Mouse (Mus musculus) olfactory bulb, adult 2 months (tissue): ENCODE data around the gene Gpsm3. TPM values are rescaled to one million over a fixed set of nuclear protein-coding genes. Genes with fewer than 3 reads are reported as not detected.

Source experiments
- H3K27ac ChIP-seq: fragments of 200-500 bp; 2 replicates; pipeline ENCODE4 v1.5.1; 2012; ENCODE audit warnings: low read depth, low read length; ENCODE audit not compliant: insufficient read depth
- H3K4me1 ChIP-seq: fragments of 200-500 bp; 2 replicates; pipeline ENCODE4 v1.6.1; 2012; ENCODE audit warnings: low read length; ENCODE audit not compliant: control insufficient read depth, insufficient read depth
- H3K4me3 ChIP-seq: fragments of 200-500 bp; 2 replicates; pipeline ENCODE4 v1.5.1; 2012; ENCODE audit warnings: mild to moderate bottlenecking, low read depth, low read length, moderate library complexity; ENCODE audit not compliant: insufficient read depth
- CTCF ChIP-seq: fragments of 200-500 bp; IDR thresholded peaks from 2 replicates; pipeline ENCODE4 v1.5.1; 2012; ENCODE audit warnings: low read depth, mild to moderate bottlenecking, low read length, moderate library complexity; ENCODE audit not compliant: insufficient read depth
- POLR2A ChIP-seq: fragments of 200-500 bp; IDR thresholded peaks from 2 replicates; pipeline ENCODE4 v1.6.1; 2012; ENCODE audit warnings: mild to moderate bottlenecking, low read depth, low read length, moderate library complexity; ENCODE audit not compliant: insufficient read depth
- WGBS: fragments of 180-500 bp; shearing (Covaris S2); methylation state at CpG from one replicate; pipeline ENCODE4 v1.1.7; 2018; 5-methylcytosine and 5-hydroxymethylcytosine counted together
- polyA plus RNA-seq: library from polyadenylated mRNA; stranded (reverse); fragments of >200 nt; gene quantifications from 2 replicates; pipeline ENCODE4 v1.2.4, GENCODE M21; 2012; ENCODE audit warnings: low replicate concordance; ENCODE audit not compliant: missing spikeins, insufficient read depth, insufficient read length

The Gpsm3 gene
- polyA plus RNA-seq, 1 experiment: not detected

DNA sequence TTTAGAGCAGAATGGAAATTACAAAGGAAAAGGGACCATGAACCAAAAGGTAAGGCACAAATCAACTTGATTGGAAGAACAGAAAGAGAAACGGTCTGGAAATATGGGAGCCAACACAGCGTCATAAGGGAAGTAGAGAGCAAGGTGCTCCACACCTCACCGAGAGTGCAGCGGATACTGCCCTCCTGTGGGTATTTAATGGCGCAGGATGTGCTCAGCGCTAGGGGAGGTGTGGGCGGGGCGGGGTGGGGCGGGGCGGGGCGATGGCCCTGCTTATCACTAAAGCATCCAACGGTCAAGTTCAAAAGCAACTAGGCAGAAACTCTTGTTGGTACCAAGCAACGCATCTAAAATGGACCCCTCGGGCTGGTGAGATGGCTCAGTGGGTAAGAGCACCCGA lies 29.7 kb upstream of the Gpsm3 start:
- H3K4me1 ChIP-seq: peaks cover 4% of the 10 kb centered on the region; the same call in 1 of the 2 replicates
- TF ChIP-seq CTCF: no peak
- no peak overlapping the region for H3K4me3 ChIP-seq
- no peak overlapping the region for H3K27ac ChIP-seq
- 36% methylated on average over 10 of the region's 15 CpGs for WGBS

DNA sequence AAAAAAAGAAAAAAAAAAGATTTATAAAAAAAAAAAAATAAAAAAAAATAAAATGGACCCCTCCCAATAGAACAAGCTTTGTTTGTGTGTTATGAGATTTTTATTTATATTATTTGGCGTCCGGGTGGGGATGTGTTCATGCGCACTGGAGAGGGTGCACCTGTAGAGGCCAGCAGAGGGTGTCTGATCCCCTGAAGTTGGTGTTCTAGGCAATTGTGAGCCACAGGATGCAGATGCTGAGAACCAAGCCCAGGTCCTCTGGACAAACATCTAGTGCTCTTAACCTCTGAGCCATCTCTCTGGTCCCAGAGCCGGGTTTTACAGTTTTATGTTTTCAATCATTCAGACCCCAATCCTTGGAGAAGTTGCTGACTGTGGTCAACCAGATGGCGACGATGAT lies 29.2 kb upstream of the Gpsm3 start:
- 96% methylated on average over 6 of the region's 6 CpGs for WGBS
- H3K4me1 ChIP-seq: peaks cover 4% of the 10 kb centered on the region; the same call in 1 of the 2 replicates
- no peak overlapping the region for H3K27ac ChIP-seq
- TF ChIP-seq CTCF (no peak), POLR2A (no peak)
- no peak overlapping the region for H3K4me3 ChIP-seq

DNA sequence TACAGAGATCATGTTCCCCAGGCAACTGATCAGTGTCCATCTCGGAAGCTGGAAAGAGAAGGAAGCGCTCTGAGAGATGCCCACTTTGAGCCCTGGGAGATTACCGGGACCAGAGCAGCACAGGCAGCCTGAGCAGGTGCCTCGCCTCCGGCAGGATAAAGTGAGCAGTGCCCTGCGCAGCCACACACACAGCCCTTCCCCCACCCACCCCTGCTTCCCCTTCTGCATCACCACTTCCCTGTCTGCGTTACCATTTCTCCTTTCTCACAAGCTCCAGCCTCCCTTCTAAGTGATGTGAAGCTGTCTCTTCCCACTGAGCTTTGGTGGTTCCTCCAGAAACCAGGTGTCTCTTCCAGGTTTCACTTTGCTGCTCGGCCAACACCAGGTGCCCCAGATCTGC lies 28.4 kb upstream of the Gpsm3 start:
- H3K4me1 ChIP-seq: peaks cover 4% of the 10 kb centered on the region; the same call in 1 of the 2 replicates
- TF ChIP-seq POLR2A (no peak), CTCF (no peak)
- WGBS: 45% methylated on average over 8 of the region's 8 CpGs
- H3K27ac ChIP-seq: no peak overlapping the region
- no peak overlapping the region for H3K4me3 ChIP-seq

DNA sequence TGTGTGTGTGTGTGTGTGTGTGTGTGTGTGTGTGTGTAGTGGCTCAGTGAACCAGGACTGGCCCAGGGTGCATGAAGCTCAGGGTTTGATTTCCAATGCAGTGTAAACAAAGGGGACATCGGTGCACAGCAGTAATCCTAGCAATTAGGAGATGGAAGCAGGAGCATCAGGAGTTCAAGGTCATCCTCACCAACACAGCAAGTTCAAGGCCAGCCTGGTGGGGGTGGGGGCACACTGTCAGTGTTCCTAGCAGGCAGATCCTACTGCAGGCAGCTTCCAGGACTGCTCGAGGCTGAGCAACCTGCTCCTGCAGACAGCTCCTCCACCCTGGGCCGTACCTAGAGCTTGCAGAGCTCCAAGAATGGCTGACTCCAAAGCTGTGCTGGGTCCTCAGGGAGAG lies 27.0 kb upstream of the Gpsm3 start:
- H3K4me1 ChIP-seq: peaks cover 8% of the 10 kb centered on the region
- no peak for TF ChIP-seq POLR2A
- TF ChIP-seq CTCF: no peak
- H3K27ac ChIP-seq: no peak overlapping the region
- no peak overlapping the region for H3K4me3 ChIP-seq
- WGBS: 73% methylated on average over 3 of the region's 3 CpGs

DNA sequence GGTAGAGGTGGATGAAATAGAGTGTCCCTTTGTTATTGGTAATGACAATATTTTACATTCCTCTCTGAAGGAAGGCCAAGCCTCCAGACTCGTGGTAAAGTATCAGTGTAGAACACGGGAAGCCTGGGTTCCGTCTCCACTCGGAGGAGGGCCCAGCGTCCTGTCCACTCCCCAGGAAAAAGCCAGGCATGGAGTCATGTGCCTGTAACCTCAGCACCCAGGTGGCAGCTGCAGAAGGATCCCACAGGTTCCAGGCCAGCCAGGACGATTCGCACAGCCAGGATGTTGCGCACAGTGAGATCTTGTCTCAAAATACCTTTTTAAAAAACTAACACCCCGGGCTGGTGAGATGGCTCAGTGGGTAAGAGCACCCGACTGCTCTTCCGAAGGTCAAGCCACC lies 26.3 kb upstream of the Gpsm3 start:
- WGBS: 86% methylated on average over 11 of the region's 11 CpGs
- H3K4me1 ChIP-seq: peaks cover 8% of the 10 kb centered on the region
- no peak for TF ChIP-seq POLR2A
- TF ChIP-seq CTCF: no peak
- H3K4me3 ChIP-seq: no peak overlapping the region
- H3K27ac ChIP-seq: no peak overlapping the region

DNA sequence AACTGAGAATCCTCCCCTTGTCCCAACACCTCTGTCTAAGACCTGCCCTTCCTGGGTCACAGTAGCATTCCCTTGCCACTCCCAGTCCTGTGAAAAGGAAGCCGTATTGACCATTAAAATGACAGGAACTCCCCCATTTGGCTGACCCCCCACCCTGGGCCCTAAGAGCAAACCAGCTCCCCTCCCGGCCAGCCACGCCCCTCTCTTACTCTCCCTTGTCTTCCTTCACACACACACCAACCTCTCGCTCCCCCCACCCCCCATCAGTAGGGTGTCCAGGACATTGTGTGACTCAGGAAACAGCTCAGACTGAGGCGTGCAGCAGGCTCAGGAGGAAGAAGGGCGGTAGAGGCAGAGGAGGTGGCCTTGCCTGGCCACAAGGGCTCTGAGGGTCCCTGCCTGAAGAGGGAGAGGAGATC lies 25.6 kb upstream of the Gpsm3 start, which contains the start of gene Notch4:
Notch4 (plus strand) TSS at position 266 of the 419 bp plus-strand sequence.
- no peak within 1 kb of the TSS for H3K27ac ChIP-seq
- H3K4me1 ChIP-seq: peaks cover 8% of the 10 kb centered on the region
- no peak within 1 kb of the TSS for H3K4me3 ChIP-seq
- 36% methylated on average over 6 of the region's 6 CpGs for WGBS
- TF ChIP-seq POLR2A: no peak

- Histone ChIP-seq H3K27ac (no peak overlapping the region), H3K4me3 (no peak overlapping the region), H3K4me1 (peaks cover 8% of the 10 kb centered on the region)
- WGBS: 62% methylated on average over 3 of the region's 3 CpGs
- TF ChIP-seq CTCF: no peak
- TF ChIP-seq POLR2A: no peak
Measured at GRCm38 (mm10) chr17:34564796-34565195, 24.8 kb upstream of the Gpsm3 start.

DNA sequence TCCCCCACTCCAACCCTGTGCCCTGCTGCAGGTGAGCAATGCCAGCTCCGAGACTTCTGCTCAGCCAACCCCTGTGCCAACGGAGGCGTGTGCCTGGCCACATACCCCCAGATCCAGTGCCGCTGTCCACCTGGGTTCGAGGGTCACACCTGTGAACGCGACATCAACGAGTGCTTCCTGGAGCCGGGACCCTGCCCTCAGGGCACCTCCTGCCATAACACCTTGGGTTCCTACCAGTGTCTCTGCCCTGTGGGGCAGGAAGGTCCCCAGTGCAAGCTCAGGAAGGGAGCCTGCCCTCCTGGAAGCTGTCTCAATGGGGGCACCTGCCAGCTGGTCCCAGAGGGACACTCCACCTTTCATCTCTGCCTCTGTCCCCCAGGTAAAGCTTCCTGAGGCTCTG lies 22.3 kb upstream of the Gpsm3 start:
- Histone ChIP-seq H3K4me3 (no peak overlapping the region), H3K27ac (no peak overlapping the region), H3K4me1 (peaks cover 8% of the 10 kb centered on the region)
- no peak for TF ChIP-seq CTCF
- TF ChIP-seq POLR2A: no peak
- WGBS: 65% methylated on average over 9 of the region's 9 CpGs

DNA sequence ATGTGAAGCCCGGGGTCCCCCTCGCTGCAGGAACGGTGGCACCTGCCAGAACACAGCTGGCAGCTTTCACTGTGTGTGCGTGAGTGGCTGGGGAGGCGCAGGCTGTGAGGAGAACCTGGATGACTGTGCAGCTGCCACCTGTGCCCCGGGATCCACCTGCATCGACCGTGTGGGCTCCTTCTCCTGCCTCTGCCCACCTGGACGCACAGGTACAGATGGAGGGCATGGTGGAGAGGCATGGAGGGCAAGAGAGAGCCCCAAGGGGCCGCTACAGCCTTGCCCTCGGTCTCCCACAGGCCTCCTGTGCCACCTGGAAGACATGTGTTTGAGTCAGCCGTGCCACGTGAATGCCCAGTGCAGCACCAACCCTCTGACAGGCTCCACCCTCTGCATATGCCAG lies 21.2 kb upstream of the Gpsm3 start:
- 80% methylated on average over 13 of the region's 13 CpGs for WGBS
- no peak overlapping the region for H3K4me3 ChIP-seq
- peaks cover 8% of the 10 kb centered on the region for H3K4me1 ChIP-seq
- TF ChIP-seq POLR2A (no peak), CTCF (no peak)
- no peak overlapping the region for H3K27ac ChIP-seq

DNA sequence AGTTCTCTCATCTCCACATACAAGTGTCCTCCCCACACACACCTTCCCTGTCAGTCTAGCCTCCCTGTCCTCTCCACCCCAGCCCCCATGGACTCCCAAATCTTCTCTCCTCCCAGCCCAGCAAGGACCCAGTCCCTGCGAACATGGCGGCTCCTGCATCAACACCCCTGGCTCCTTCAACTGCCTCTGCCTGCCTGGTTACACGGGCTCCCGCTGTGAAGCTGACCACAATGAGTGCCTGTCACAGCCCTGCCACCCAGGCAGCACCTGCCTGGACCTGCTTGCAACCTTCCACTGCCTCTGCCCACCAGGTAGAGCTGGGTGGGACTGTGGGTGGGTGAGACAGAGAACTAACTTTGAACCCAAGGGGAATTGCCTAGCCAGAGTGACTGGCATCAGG lies 19.7 kb upstream of the Gpsm3 start:
- H3K4me3 ChIP-seq: no peak overlapping the region
- 71% methylated on average over 4 of the region's 4 CpGs for WGBS
- no peak for TF ChIP-seq POLR2A
- no peak for TF ChIP-seq CTCF
- H3K27ac ChIP-seq: no peak overlapping the region
- peaks cover 4% of the 10 kb centered on the region; the same call in 1 of the 2 replicates for H3K4me1 ChIP-seq
